Mouse (Mus musculus) heart, postnatal 25 days (tissue): ENCODE measurements around the gene Mptx1. TPM values are rescaled to one million over a fixed set of nuclear protein-coding genes. Genes with fewer than 3 reads are reported as not detected.
"Not testable (repeated sequence)": the region's sequence is repeated elsewhere in the genome, so short reads cannot be mapped to it uniquely, and the experiment has no call there.

ENCODE experiments used
- DNase-seq: peaks from one replicate; pipeline ENCODE4 v3.0.0; 2022; ENCODE audit warnings: low spot score
- intact Hi-C: fragments of 180-260 bp; cut with DNase I; formaldehyde crosslinking; loops from one replicate; pipeline ENCODE4 v1.15.1; 2025
- total RNA-seq, 2 experiments: library from RNA; stranded (reverse); gene quantifications; 2 replicates each; pipeline ENCODE4 v1.2.3; 2021

The Mptx1 gene
- not detected for total RNA-seq

- intact Hi-C loops = no loop called here
- DNase-seq = no peak
Observed at GRCm38 (mm10) chr1:174330218-174330617, at the start of gene Mptx1. TSS of gene Mptx1 (plus strand) at chr1:174330518.

- intact Hi-C loops = no loop called here
Observed at GRCm38 (mm10) chr1:174303162-174303561, 27.2 kb upstream of the Mptx1 start.

GRCm38 (mm10) chr1:174317308-174317707, 13.0 kb upstream of the Mptx1 start:
- no peak for DNase-seq
- intact Hi-C loops = loop anchor here (5.0 kb wide), 1 partner anchor 1025 kb away; no protein-coding TSS in a partner anchor

More at GRCm38 (mm10) chr1:174303162-174303561, 27.2 kb upstream of the Mptx1 start:
- DNase-seq = no peak

- DNase-seq, intact Hi-C loops: not testable (repeated sequence)
Observed at GRCm38 (mm10) chr1:174353636-174354035, 23.3 kb downstream of the Mptx1 start.

DNA sequence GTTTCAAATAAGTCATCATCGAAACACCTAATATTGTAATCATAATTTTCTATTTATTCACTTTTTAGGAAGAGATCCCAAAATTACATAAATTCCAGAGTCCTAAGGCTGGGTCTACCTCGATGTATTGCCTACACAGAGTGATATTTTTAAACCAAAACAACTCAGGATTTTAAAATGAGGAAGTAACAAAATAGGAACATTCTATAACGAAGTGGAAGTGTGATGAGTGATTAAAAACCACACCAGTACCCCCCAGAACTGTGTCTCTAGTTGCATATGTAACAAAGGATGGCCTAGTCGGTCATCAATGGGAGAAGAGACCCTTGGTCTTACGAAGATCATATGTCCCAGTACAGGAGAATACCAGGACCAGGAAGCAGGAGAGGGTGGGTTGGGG, 24.3 kb downstream of the Mptx1 start:
- intact Hi-C loops = no loop called here
- DNase-seq = no peak

- intact Hi-C loops = no loop called here
- no peak for DNase-seq
Observed at GRCm38 (mm10) chr1:174364882-174365451, 34.6 kb downstream of the Mptx1 start, which contains the start of gene Olfr417. TSS of gene Olfr417 (plus strand) at chr1:174365122.

- intact Hi-C loops = no loop called here
- DNase-seq = no peak
Observed at GRCm38 (mm10) chr1:174373799-174374198, 43.5 kb downstream of the Mptx1 start.

Other genes starting within 250 kb of the Mptx1 start
- gene Olfr429, start 246.2 kb upstream of the Mptx1 start, total RNA-seq = not detected
- not detected for gene Olfr427, start 233.6 kb upstream of the Mptx1 start, total RNA-seq
- gene Olfr231, start 209.4 kb upstream of the Mptx1 start, total RNA-seq = not detected
- not detected for gene Olfr424, start 199.0 kb upstream of the Mptx1 start, total RNA-seq
- not detected for gene Olfr420, start 174.9 kb upstream of the Mptx1 start, total RNA-seq
- gene Spta1, start 157.7 kb upstream of the Mptx1 start, total RNA-seq = 10 to 100 TPM; 11.5 to 11.7 TPM
- not detected for gene Olfr419, start 78.5 kb upstream of the Mptx1 start, total RNA-seq
- not detected for gene Olfr417, start 34.6 kb downstream of the Mptx1 start, total RNA-seq
- gene Olfr248, start 60.5 kb downstream of the Mptx1 start, total RNA-seq = not detected
- not detected for gene Olfr414, start 93.5 kb downstream of the Mptx1 start, total RNA-seq
- not detected for gene Olfr220, start 111.6 kb downstream of the Mptx1 start, total RNA-seq
- gene Fmn2, start 171.3 kb downstream of the Mptx1 start, total RNA-seq = under 1 TPM; 0.25 to 0.31 TPM